Mouse (Mus musculus) spleen, postnatal 36 days (tissue): ENCODE measurements at regions not wholly inside any gene's neighbourhood (a gene's known extent, or its start where the extent isn't known, plus 50 kb on each side); places are given as distances from the start of the nearest gene placed in this dataset.
A peak's percentile ranks its signal among the peaks of the same experiment; 100 is the strongest.

Experiments
- DNase-seq, 2 experiments: peaks; one replicate each; pipeline ENCODE4 v3.0.0; 2022; ENCODE audit warnings: low spot score in 2 of 2, mixed read lengths in 1 of 2

- DNase-seq, result no peak
Observed at GRCm38 (mm10) chr12:12819746-12820145, 122.0 kb downstream of the Mycn start.

DNA sequence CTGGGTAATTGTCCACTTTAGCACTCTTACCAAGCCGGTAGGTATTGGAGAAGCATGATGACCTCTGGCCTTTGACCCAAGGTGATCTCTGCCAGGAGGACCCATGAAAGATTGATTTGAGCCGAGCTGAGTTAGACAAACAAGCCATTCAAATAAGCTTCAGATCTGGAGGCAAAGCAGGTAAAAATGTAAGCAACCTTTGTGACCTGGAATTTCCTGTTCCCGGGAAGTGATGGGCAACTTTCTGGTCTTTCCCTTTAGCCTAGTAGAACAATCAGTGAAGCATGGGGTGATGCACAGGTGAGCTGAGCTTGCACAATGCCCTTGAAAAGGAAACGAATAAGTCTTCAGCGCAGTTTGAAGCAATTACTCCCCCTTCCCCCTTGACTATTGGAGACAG is 127.0 kb downstream of the Mycn start:
- no peak for DNase-seq

DNA sequence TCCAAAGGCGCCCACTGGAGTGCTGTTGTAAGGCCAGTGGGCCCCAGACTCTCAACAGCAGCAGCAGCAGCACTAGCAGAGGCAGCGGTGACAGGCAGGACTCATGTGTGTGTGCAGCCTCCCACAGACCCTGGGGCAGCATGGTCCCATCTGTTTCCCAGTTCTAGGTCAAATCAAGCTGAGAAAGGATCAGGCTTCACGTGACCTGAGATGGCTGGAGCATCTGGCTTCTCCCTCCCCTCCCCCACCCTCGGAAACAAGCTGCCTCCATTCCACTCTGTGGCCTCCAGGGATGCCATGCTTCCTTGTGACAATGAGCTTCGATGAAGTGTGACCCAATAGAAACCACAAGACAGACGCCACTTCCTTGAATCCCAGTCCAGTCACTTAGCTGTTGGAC is 128.8 kb downstream of the Mycn start:
- no peak for DNase-seq

DNA sequence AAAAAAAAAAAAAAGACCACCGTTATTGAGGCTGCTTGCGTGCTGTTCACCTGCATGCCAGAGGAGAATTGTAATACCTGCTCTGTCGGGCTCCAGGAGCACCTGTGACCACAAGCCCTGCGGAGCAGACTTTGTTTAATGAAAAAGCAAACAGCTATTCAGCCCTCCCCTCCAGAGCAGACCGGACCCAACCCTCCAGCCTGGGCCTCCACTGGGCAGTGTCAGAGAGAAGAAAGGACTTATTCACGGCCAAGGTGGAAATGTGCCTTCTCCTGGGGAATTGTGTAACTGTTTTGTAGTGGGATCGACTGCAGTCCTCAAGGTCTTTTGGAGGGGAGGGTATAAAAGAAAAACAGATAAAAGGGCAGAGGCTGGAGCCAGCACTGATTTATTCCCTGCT is 130.8 kb downstream of the Mycn start:
- no peak for DNase-seq

DNA sequence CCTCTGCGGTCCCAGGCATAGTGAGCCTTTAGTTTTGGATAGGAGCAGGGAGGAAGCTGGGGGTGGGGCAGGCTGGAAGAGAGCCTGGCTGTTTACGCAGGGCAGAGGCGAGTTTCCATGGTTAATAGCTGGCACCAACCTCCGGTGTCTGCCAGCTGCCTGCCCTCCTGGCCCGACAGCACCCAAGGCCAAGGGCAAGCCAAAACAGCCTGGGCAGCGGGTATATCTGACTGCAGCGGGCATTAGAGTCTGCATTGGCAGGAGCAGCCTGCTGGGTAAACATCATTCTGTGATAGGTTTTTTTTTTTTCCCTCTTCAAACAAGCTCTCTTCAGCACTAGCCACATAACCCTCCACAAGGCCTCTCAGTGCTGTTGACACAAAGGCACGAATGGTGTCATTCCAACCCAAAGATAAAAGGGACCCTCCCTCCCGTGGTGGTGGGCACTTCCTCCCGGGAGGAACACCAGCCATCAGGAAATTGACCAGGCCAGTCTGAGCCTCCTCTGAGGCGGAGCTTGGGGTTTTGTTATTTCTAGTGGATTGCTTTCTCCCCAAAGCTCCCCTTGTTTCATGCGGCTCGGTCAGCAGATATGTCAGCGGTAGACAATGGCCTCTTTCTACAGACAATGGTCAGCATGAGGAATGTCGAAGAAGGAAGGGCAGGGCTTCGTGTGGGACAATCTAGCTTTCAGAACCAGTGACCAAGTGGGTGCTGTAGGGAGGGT is 131.4 kb downstream of the Mycn start:
- DNase-seq, result peak in 1 of 2 experiments; percentile 4

DNA sequence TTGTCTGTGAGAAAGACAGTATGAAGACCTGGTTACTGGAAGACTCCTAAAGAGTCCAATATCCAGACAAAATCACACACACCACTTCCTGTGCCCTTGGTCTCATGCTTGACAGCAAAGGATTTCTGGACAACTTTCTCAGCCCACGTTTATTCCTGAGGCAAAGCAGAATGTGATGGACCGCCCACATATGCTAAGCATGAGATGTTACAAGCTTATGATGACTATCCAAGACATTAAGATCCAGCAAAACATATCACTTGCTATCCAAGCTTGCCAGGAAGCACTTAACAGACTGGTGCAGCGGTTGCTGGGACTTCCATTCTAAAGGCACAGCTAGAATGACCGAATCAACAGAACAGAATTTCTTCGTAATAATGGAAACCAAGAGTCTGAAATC is 133.6 kb downstream of the Mycn start:
- DNase-seq, result no peak

DNA sequence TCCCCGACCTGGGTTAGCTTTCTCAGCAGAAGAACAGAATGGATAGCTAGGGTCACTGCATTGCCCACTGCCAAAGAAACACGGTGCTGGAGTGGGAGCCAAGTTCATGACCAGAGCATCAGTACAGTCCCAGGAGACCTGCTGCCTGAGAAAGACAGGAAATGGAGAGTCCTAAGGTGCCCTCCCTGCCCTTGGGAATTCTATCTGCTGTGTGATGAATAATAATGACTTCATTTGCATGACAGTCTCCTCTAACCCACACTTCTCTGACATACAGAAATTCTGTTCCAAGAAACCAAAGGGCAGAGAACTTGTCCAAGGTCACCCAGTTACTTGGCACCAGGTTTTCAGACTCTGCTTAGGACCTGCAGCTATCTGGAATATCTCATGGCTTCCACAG is 138.1 kb downstream of the Mycn start:
- no peak for DNase-seq

DNA sequence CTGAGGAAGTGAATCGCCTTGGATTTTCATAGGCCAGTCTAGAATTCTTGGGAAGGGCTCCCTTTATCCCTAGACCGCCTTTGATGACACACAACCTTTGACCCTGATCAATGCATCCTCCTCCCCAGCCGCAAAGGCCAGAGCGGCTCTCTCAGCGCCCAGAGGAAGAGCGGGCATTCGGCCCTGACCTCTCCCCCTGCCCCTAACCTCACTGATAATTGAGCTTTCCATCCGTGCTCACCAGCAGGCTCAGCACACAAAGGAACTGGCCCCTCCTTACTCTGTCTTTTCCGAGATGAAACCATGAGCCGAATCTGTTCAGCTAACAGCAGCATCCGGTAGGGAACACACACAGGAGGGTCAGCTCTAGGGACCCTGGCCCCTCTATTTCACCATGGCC is 139.3 kb downstream of the Mycn start:
- DNase-seq, result no peak

DNA sequence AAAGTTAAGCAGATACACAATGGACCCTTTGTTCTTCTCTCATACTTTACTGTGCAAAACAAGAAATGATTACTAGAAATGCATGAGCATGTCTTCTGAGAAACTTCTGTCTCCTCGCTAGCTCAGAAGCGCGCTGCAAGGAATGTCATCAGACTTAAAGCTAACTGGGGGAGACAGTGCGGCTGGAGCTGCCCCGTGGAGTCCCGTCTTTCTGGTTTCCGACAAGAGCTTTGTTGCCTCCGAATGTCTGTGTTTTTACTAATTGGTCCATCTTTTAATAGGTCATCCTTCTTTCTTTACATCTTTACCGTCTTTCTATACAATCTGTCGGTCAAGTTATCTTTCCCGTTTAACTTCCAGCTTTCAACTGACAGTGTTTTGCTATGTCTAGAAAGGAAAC is 140.0 kb downstream of the Mycn start:
- DNase-seq, result no peak

DNA sequence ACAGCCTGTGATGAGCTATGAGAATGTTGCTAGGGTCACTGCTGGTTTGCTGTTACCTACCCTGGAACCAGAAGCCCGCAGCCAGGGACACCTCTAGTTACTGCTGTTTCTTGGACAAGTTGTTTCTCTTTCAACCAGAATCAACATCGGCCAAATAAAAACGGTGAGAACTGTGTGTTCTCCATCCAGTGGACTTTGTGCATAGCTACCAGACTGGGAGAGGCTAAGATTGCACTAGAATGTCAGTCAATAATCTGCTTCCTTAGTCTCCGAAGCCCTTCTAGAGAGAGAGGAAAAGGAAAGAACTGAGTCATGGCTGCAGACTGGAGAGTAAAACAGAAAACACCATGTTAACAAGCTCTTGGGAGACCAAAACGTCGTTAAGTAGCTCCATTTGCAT is 141.6 kb downstream of the Mycn start:
- no peak for DNase-seq

GRCm38 (mm10) chr12:12789052-12789451 is 152.7 kb downstream of the Mycn start:
- no peak for DNase-seq

GRCm38 (mm10) chr12:12788263-12788852 is 153.4 kb downstream of the Mycn start:
- DNase-seq, result no peak

GRCm38 (mm10) chr12:12787608-12788262 is 154.0 kb downstream of the Mycn start:
- no peak for DNase-seq

DNA sequence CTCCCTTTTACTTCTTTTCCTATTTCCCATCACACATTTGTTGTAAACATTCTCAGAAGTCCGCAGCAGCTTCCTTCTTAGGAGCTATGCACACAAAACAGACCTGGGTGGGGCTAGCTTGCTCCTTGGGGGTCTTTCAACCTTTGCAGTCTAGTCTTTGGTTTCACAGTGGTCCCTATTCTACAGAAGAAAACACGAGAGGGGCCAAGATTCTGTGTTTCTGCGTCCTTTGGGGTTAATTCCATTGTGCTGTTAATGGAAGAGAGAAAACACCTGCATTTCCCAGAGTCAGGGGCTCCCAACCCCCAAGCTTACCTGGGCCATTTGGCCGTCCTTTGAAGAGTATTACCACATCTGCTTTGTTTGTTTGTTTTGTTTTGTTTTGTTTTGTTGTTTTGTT is 154.6 kb downstream of the Mycn start:
- no peak for DNase-seq

DNA sequence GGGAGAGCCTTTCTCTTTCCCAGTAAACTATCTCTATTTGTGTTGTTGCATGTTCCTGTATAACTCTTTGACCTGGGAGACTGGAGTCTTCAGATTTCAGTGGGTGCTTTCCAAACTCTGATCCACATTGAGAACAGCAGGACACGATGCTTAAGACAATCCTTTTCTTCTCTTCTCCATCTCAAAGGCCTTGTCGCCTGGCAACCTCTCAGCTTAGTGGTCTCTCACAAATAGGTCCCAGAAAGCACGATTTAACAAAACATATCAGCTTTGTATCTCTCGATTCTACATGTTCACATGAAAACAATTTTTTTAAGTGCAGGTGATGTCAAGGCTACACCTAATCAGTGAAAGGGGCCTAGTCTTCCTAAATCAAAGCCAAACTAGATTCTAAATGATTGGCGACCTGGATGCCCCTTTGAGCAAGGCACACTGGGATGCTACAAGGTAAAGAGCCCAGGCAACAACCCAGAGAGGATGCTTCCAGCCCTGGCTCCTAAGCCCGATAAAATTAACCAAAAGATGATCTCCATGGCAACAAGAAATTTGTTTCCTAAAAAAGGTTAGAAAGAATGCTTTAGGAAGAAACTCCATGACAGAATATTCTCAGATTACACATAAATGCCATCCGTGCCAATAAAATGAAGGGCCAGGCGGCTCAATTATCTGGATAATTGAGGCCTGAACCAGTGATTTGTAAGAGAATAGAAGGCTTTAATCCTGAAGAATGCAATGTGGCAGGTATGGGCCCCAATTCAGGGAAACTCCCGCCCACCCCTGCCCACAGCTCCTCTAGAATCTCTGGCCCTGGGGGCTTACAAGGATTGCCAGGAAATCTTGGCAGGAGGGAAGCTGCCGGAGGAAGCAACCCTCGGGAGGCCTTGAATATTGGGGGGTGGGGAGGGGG is 157.8 kb downstream of the Mycn start:
- no peak for DNase-seq

DNA sequence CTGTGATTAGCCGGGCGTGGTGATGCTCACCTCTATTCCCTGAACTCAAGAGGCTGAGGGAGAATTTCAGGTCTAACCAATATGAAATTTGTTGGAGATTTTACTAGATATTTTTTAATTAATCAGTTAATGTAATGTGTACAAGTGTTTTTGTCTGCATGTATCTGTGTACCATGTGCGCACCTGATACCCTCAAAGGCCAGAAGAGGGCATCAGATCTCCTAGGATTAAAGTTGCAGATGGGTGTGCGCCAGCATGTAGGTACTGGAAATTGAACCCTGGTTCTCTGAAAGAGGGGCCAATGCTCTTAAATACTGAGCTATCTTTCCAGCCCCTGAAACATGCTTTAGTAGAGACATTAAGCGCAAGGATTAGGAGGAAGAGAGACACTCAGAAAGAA is 160.2 kb downstream of the Mycn start:
- no peak for DNase-seq

- DNase-seq, result no peak
Observed at GRCm38 (mm10) chr12:12778563-12779256, 163.0 kb downstream of the Mycn start.

DNA sequence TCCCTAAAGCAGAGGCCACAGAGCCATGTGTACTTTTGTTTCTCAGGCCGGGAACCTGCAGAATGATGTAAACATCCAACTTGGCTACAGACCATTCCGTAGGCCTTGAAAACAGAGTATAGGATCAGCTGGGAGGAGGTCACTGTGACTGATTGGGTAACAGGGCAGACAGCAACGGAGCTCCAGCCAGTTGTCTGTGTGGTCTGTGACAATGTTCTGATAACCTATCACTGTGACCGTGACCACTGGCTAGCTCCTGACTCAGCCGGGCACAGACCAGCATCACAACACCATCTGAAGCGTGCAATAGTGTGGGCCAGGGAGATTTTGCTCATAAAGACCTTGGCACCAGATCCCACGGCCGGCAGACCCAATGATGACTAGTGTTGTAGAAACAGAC is 164.3 kb downstream of the Mycn start:
- DNase-seq, result no peak

GRCm38 (mm10) chr12:12776783-12777182 is 164.9 kb downstream of the Mycn start:
- no peak for DNase-seq

GRCm38 (mm10) chr12:12770970-12771369 is 170.7 kb downstream of the Mycn start:
- no peak for DNase-seq

GRCm38 (mm10) chr12:12766510-12767304 is 175.0 kb downstream of the Mycn start:
- no peak for DNase-seq
